Mouse (Mus musculus): ENCODE data around the gene Drc3.
"Not testable (repeated sequence)": the region's sequence is repeated elsewhere in the genome, so short reads cannot be mapped to it uniquely, and the experiment has no call there.

Drc3 gene

GRCm38 (mm10) chr11:60396546-60396945 lies 43.4 kb downstream of the Drc3 start:
- DNase-seq (ENCODE audit: low spot score) = no peak

- no peak for DNase-seq (ENCODE audit: low spot score)
Measured at GRCm38 (mm10) chr11:60397172-60397571, 44.0 kb downstream of the Drc3 start.

- no peak for DNase-seq (ENCODE audit: low spot score)
Measured at GRCm38 (mm10) chr11:60406606-60407005, 53.5 kb downstream of the Drc3 start.

- peak; percentile 62 for DNase-seq (ENCODE audit: low spot score)
Measured at GRCm38 (mm10) chr11:60412173-60412572, 59.0 kb downstream of the Drc3 start.

- DNase-seq (ENCODE audit: low spot score) = no peak
Measured at GRCm38 (mm10) chr11:60412921-60413320, 59.8 kb downstream of the Drc3 start.

- no peak for DNase-seq (ENCODE audit: low spot score)
Measured at GRCm38 (mm10) chr11:60416590-60416962, 63.4 kb downstream of the Drc3 start.

- DNase-seq (ENCODE audit: low spot score) = peak; percentile 99
Measured at GRCm38 (mm10) chr11:60416963-60417716, 64.0 kb downstream of the Drc3 start, which contains the start of gene Gid4. Gene Gid4 (plus strand): TSS chr11:60417145.

GRCm38 (mm10) chr11:60417717-60418472 lies 64.8 kb downstream of the Drc3 start, which contains the start of gene Atpaf2:
Gene Atpaf2 (minus strand): TSS chr11:60418457.
- DNase-seq (ENCODE audit: low spot score) = no peak

GRCm38 (mm10) chr11:60418473-60418803 lies 65.3 kb downstream of the Drc3 start:
- DNase-seq (ENCODE audit: low spot score) = no peak

- DNase-seq (ENCODE audit: low spot score) = no peak
Measured at GRCm38 (mm10) chr11:60422046-60422668, 69.0 kb downstream of the Drc3 start.

GRCm38 (mm10) chr11:60423006-60423405 lies 69.9 kb downstream of the Drc3 start:
- DNase-seq (ENCODE audit: low spot score) = no peak

- DNase-seq (ENCODE audit: low spot score) = no peak
Measured at GRCm38 (mm10) chr11:60426417-60426816, 73.3 kb downstream of the Drc3 start.

- no peak for DNase-seq (ENCODE audit: low spot score)
Measured at GRCm38 (mm10) chr11:60427628-60428027, 74.5 kb downstream of the Drc3 start.

GRCm38 (mm10) chr11:60433501-60433900 lies 80.4 kb downstream of the Drc3 start:
- no peak for DNase-seq (ENCODE audit: low spot score)

GRCm38 (mm10) chr11:60435133-60435532 lies 82.0 kb downstream of the Drc3 start:
- no peak for DNase-seq (ENCODE audit: low spot score)

GRCm38 (mm10) chr11:60436618-60437017 lies 83.5 kb downstream of the Drc3 start:
- DNase-seq (ENCODE audit: low spot score) = no peak

GRCm38 (mm10) chr11:60439621-60440020 lies 86.5 kb downstream of the Drc3 start:
- not testable (repeated sequence) for DNase-seq (ENCODE audit: low spot score)

- DNase-seq (ENCODE audit: low spot score) = no peak
Measured at GRCm38 (mm10) chr11:60440176-60440575, 87.0 kb downstream of the Drc3 start.

GRCm38 (mm10) chr11:60442896-60443295 lies 89.8 kb downstream of the Drc3 start:
- DNase-seq (ENCODE audit: low spot score) = no peak

All from left cerebral cortex, adult 11 months (tissue).